Mouse (Mus musculus): ENCODE measurements around the gene Slc13a2. TPM values are rescaled to one million over a fixed set of nuclear protein-coding genes. Genes with fewer than 3 reads are reported as not detected.
A peak's percentile ranks its signal among the peaks of the same experiment; 100 is the strongest.

The Slc13a2 gene
- total and polyA plus RNA-seq, 2 experiments from 2014 or later: not detected

DNA sequence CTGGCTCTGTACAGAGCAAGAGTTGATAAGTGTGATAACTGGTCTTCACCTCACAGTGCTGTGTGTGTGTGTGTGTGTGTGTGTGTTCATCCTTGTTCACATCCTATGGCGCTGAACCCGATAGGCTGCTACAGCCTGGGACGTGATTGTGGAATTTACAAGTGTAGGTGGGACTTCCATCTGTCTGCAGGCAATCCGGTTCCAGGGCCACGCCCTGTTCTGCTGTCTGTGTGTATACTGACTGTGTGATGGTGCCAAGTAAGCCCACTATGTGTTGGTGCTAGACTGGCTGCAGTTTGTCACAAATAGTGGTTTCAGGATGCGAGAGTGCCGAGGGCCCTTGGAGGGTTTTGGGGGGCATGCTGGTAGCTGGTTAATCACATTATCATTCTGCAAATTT is 39.7 kb downstream of the Slc13a2 start:
- no peak for TF ChIP-seq CTCF (IDR thresholded peaks at IDR 0.05)
- Histone ChIP-seq H3K9me3 (ENCODE audit: low read length) (no peaks in the 10 kb centered on the region), H3K27me3 (ENCODE audit: insufficient read depth, low read length) (no peaks in the 10 kb centered on the region), H3K4me3 (ENCODE audit: low read depth, low read length) (no peak overlapping the region), H3K4me2 (ENCODE audit: low read depth, low read length, poor library complexity, severe bottlenecking) (no peak overlapping the region), H3K9ac (replicated peaks; ENCODE audit: low read length, poor library complexity, severe bottlenecking) (no peak overlapping the region), H3K4me1 (ENCODE audit: insufficient read depth, low read length) (no peaks in the 10 kb centered on the region), H3K36me3 (ENCODE audit: insufficient read depth, low read length) (no peaks in the 10 kb centered on the region), H3K27ac (ENCODE audit: low read depth, low read length) (no peak overlapping the region)
- WGBS: 83% methylated on average over 7 of the region's 7 CpGs
- ATAC-seq (ENCODE audit: low FRiP score): no peak
- DNase-seq (ENCODE audit: low spot score): no peak

DNA sequence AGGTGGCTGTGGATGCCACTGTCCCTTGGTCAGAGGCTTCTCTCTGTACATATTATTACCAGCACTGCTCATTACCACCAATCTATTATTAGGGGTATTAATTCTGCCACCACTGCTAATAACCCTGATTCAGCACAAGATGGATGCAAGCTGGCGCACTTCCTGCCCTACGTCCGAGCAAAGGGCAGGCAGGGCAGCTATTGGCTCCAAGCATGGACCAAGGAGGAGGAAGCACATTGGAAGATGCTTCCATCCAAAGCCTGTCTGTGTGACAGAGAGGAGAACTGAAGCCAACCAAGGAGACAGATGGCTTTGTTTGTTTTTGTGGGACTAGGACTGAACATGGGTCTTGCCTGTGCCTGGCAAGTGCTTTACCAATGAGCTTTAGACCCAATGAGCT is 41.0 kb downstream of the Slc13a2 start:
- no peak for DNase-seq (ENCODE audit: low spot score)
- Histone ChIP-seq H3K4me2 (ENCODE audit: low read depth, low read length, poor library complexity, severe bottlenecking) (no peak overlapping the region), H3K9me3 (ENCODE audit: low read length) (no peaks in the 10 kb centered on the region), H3K4me1 (ENCODE audit: insufficient read depth, low read length) (no peaks in the 10 kb centered on the region), H3K27me3 (ENCODE audit: insufficient read depth, low read length) (no peaks in the 10 kb centered on the region), H3K9ac (replicated peaks; ENCODE audit: low read length, poor library complexity, severe bottlenecking) (no peak overlapping the region), H3K36me3 (ENCODE audit: insufficient read depth, low read length) (no peaks in the 10 kb centered on the region), H3K4me3 (ENCODE audit: low read depth, low read length) (no peak overlapping the region), H3K27ac (ENCODE audit: low read depth, low read length) (no peak overlapping the region)
- no peak for ATAC-seq (ENCODE audit: low FRiP score)
- no peak for TF ChIP-seq CTCF (IDR thresholded peaks at IDR 0.05)
- WGBS: 87% methylated on average over 3 of the region's 3 CpGs

DNA sequence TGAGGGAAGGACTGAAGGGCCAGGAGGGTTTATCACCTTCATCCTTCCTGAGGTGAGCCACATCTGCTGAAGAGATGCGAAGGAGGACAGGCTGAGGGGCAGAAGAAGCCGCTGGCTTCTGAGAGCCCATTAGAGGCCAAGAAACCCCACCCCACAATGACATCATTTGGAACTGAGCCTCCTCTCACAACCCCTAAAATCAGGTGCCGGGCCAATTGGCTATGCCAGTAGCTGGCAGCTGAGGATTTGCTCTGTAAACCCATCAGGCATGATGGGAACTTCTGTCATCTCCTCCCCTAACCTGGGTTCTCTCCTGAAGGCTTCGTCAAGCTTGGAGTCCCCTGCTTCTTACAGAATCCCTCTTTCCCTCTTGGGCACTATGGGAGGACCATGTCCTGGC is 41.7 kb downstream of the Slc13a2 start:
- Histone ChIP-seq H3K4me3 (ENCODE audit: low read depth, low read length) (no peak overlapping the region), H3K9ac (replicated peaks; ENCODE audit: low read length, poor library complexity, severe bottlenecking) (no peak overlapping the region), H3K4me1 (ENCODE audit: insufficient read depth, low read length) (no peaks in the 10 kb centered on the region), H3K4me2 (ENCODE audit: low read depth, low read length, poor library complexity, severe bottlenecking) (no peak overlapping the region), H3K27me3 (ENCODE audit: insufficient read depth, low read length) (no peaks in the 10 kb centered on the region), H3K9me3 (ENCODE audit: low read length) (no peaks in the 10 kb centered on the region), H3K27ac (ENCODE audit: low read depth, low read length) (no peak overlapping the region), H3K36me3 (ENCODE audit: insufficient read depth, low read length) (no peaks in the 10 kb centered on the region)
- TF ChIP-seq CTCF (IDR thresholded peaks at IDR 0.05): no peak
- peak; percentile 33 for DNase-seq (ENCODE audit: low spot score)
- ATAC-seq (ENCODE audit: low FRiP score): no peak
- WGBS: 77% methylated on average over 4 of the region's 4 CpGs

DNA sequence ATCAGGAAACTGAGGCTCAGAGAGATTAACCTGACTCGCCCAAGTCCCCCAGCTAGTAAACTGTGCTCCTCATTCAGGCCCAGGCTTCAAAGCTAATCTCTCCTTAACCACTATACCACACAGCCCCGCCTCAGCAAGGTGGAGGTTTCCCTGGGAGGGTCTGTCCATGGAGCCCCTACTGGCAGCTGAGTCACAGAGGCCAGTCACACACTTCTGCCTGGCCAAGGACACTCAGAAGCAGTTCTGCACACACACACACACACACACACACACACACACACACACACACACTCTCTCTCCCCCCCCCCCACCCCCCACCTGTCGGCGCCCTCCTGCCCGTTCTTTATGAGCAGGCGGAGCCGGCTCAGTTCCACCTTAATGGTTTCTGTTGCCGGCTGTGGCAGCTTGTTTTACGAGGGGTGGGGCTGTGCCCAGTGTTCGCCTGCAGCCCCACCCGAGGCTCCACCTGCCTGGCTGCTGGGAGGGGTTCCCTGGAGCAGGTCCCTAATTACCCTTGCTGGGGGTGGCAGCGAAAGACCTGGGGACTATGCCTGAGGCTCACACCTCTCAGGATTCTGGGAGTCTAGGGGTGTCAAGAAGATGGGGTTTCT is 44.4 kb downstream of the Slc13a2 start:
- no peaks in the 10 kb centered on the region for H3K9me3 ChIP-seq (ENCODE audit: low read length)
- no peaks in the 10 kb centered on the region for H3K36me3 ChIP-seq (ENCODE audit: insufficient read depth, low read length)
- H3K27ac ChIP-seq (ENCODE audit: low read depth, low read length): no peak overlapping the region
- no peak for ATAC-seq (ENCODE audit: low FRiP score)
- no peak overlapping the region for H3K4me3 ChIP-seq (ENCODE audit: low read depth, low read length)
- WGBS: 56% methylated on average over 9 of the region's 12 CpGs
- H3K9ac ChIP-seq (replicated peaks; ENCODE audit: low read length, poor library complexity, severe bottlenecking): no peak overlapping the region
- no peak for TF ChIP-seq CTCF (IDR thresholded peaks at IDR 0.05)
- no peak for DNase-seq (ENCODE audit: low spot score)
- H3K4me2 ChIP-seq (ENCODE audit: low read depth, low read length, poor library complexity, severe bottlenecking): no peak overlapping the region
- no peaks in the 10 kb centered on the region for H3K4me1 ChIP-seq (ENCODE audit: insufficient read depth, low read length)
- H3K27me3 ChIP-seq (ENCODE audit: insufficient read depth, low read length): no peaks in the 10 kb centered on the region

DNA sequence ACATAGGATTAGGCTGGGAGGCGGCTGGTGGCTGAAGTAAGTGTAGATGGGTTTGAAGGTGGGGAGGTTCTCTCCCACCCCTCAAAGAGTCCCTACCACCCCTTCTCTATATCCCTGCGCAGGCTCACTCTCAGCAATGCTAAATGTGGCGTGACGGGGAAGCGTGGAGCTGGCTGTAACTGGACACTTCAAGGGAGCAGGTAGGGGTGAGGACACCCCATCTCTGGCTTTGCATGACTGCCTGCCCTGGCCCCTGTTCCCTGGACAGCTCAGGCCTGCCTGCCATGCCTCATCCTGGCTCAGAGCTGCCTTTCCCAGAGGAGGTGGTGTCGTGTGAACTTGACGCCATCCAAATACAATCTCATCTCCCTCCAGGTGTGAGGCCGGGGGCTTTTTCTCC is 47.9 kb downstream of the Slc13a2 start:
- 84% methylated on average over 8 of the region's 8 CpGs for WGBS
- ATAC-seq (ENCODE audit: low FRiP score): no peak
- H3K36me3 ChIP-seq (ENCODE audit: insufficient read depth, low read length): no peaks in the 10 kb centered on the region

DNA sequence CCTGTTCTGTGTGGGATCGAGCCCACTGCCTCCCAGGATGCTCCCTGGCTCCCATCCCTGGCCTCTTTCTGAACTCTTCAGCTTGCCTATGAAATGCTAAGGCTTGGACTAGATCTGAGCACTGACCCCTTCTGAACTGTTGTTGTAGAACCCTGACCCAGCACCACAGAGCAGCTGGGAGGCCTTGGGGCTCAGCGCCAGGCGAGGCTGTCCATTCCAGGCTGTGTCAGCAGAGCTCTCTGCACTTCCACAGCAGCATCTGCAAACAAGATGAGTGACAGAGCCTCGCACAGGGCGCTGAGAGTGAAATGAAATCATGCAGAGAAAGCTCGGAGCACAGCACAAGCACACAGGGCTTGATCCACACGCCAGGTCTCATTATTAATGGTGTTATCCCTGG is 49.4 kb downstream of the Slc13a2 start:
- H3K9ac ChIP-seq (replicated peaks; ENCODE audit: low read length, poor library complexity, severe bottlenecking): no peak overlapping the region
- no peak overlapping the region for H3K4me3 ChIP-seq (ENCODE audit: low read depth, low read length)
- no peaks in the 10 kb centered on the region for H3K36me3 ChIP-seq (ENCODE audit: insufficient read depth, low read length)
- 40% methylated on average over 7 of the region's 7 CpGs for WGBS
- H3K27me3 ChIP-seq (ENCODE audit: insufficient read depth, low read length): no peaks in the 10 kb centered on the region
- no peak for TF ChIP-seq CTCF (IDR thresholded peaks at IDR 0.05)
- no peak overlapping the region for H3K4me2 ChIP-seq (ENCODE audit: low read depth, low read length, poor library complexity, severe bottlenecking)
- ATAC-seq (ENCODE audit: low FRiP score) (no peak), DNase-seq (ENCODE audit: low spot score) (no peak)
- H3K9me3 ChIP-seq (ENCODE audit: low read length): no peaks in the 10 kb centered on the region
- no peaks in the 10 kb centered on the region for H3K4me1 ChIP-seq (ENCODE audit: insufficient read depth, low read length)
- H3K27ac ChIP-seq (ENCODE audit: low read depth, low read length): no peak overlapping the region

More for the DNA sequence above, 47.9 kb downstream of the Slc13a2 start:
- no peak overlapping the region for H3K4me3 ChIP-seq (ENCODE audit: low read depth, low read length)
- H3K4me2 ChIP-seq (ENCODE audit: low read depth, low read length, poor library complexity, severe bottlenecking): no peak overlapping the region
- H3K9me3 ChIP-seq (ENCODE audit: low read length): no peaks in the 10 kb centered on the region
- no peak for TF ChIP-seq CTCF (IDR thresholded peaks at IDR 0.05)
- DNase-seq (ENCODE audit: low spot score): no peak
- H3K4me1 ChIP-seq (ENCODE audit: insufficient read depth, low read length): no peaks in the 10 kb centered on the region
- H3K9ac ChIP-seq (replicated peaks; ENCODE audit: low read length, poor library complexity, severe bottlenecking): no peak overlapping the region
- no peak overlapping the region for H3K27ac ChIP-seq (ENCODE audit: low read depth, low read length)
- no peaks in the 10 kb centered on the region for H3K27me3 ChIP-seq (ENCODE audit: insufficient read depth, low read length)
